Mouse (Mus musculus) liver, embryonic 14.5 days (tissue): ENCODE results near the gene Ralgps2.

Experiments used
- CTCF ChIP-seq: IDR thresholded peaks from 2 replicates; pipeline ENCODE4 v1.5.1; 2016; ENCODE audit warnings: antibody characterized with exemption, low read depth, control low read depth
- EP300 ChIP-seq: IDR thresholded peaks from 2 replicates; pipeline ENCODE4 v1.6.1; 2016; ENCODE audit warnings: antibody characterized with exemption, low read depth

DNA sequence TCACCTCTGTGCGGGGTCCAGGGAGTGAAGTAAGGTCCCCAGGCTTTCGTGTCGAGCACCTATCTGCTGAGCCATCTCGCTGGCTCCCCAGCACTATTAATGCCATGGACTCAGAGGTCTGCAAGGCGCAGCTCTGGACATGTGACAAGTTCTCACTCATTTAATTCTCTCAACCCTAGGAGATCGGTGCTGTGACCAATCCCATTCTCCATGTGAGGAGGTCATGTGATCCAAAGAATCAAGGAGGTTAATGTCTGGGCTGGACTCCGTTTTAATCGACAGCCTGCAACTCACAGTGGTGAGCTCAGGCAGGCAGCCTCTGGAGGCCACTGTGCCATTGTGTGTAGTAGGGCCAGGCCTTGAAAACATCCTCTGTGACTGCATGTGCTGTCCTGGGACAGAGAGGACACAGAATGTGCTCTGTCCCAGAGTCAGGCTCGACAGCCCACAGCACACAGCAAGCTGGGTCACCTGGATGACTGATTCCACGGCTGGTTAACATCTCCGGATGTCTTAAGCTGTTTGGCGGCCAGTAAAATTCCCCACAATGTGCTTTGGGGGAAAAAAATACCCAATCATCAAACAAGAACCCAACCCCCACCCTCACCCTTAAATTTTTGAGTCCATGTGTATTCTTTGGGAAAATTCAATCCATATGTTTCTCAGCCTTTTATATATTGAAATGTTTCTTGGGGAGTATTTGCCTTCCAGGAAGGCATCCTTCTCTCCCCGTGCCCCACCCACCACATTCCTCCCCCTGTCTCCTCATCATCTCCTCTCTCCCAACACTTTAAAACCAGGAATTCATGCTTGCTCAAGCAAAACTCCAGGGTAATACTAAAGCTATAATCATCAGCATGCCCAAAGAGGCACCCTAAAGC, 178.6 kb downstream of the Ralgps2 start:
- TF ChIP-seq CTCF (no peak), EP300 (no peak)
